ENCODE assay signal across 27 mouse cellular contexts in genomic region chr6:148222686-148223085, GRCm38 (mm10).
"Had no signal": no experiment of that assay in that cellular context is flagged by ENCODE, and none has a peak within 500 bp of the region (broad histone marks: within the 10 kb centered on the region; RNA-seq: fewer than 3 reads in every experiment).

No protein-coding gene starts in this region.

- H3K27ac ChIP-seq: gastrocnemius, adult 2 months; heart, adult 2 months; heart, embryonic 10.5 days; hindbrain, embryonic 10.5 days; hindbrain, embryonic 12.5 days; hindbrain, embryonic 14.5 days; intestine, embryonic 15.5 days; limb, embryonic 12.5 days; liver, embryonic 13.5 days; liver, embryonic 15.5 days had no signal

- DNase-seq: gastrocnemius, adult 2 months; gastrocnemius, postnatal 10 days; gastrocnemius, postnatal 25 days; heart, adult 2 months; heart, postnatal 10 days; heart, postnatal 4 days; kidney, adult 18-20 months; kidney, adult 8-10 months; kidney, postnatal 10 days; kidney, postnatal 36 days; layer of hippocampus, adult 9-11 months; layer of hippocampus, postnatal 36 days; left cerebral cortex, postnatal 4 days; liver; liver, embryonic 13.5 days had no signal

- H3K27me3 ChIP-seq: heart, embryonic 12.5 days; hindbrain, embryonic 12.5 days; intestine, embryonic 15.5 days; limb, embryonic 12.5 days; liver, embryonic 13.5 days; liver, embryonic 15.5 days had no signal

- H3K9me3 ChIP-seq: heart, embryonic 10.5 days; heart, embryonic 12.5 days; hindbrain, embryonic 10.5 days; hindbrain, embryonic 12.5 days; intestine, embryonic 15.5 days; limb, embryonic 12.5 days; liver, embryonic 13.5 days; liver, embryonic 15.5 days had no signal

- H3K4me2 ChIP-seq: heart, embryonic 12.5 days; hindbrain, embryonic 12.5 days; hindbrain, embryonic 14.5 days; intestine, embryonic 15.5 days; limb, embryonic 12.5 days; liver, embryonic 11.5 days; liver, embryonic 13.5 days; liver, embryonic 15.5 days had no signal

- H3K4me3 ChIP-seq: gastrocnemius, adult 2 months; heart, adult 2 months; heart, embryonic 10.5 days; heart, embryonic 12.5 days; hindbrain, embryonic 10.5 days; hindbrain, embryonic 12.5 days; intestine, embryonic 15.5 days; limb, embryonic 12.5 days; liver, embryonic 13.5 days; liver, embryonic 15.5 days had no signal

- H3K4me1 ChIP-seq: heart, embryonic 10.5 days; heart, embryonic 12.5 days; hindbrain, embryonic 10.5 days; hindbrain, embryonic 12.5 days; intestine, embryonic 15.5 days had no signal

- H3K9ac ChIP-seq: heart, embryonic 12.5 days; hindbrain, embryonic 12.5 days; hindbrain, embryonic 14.5 days; intestine, embryonic 15.5 days; limb, embryonic 12.5 days; liver, embryonic 13.5 days; liver, embryonic 15.5 days had no signal

- H3K36me3 ChIP-seq: heart, embryonic 10.5 days; heart, embryonic 12.5 days; hindbrain, embryonic 10.5 days; hindbrain, embryonic 12.5 days; intestine, embryonic 15.5 days; limb, embryonic 12.5 days; liver, embryonic 13.5 days; liver, embryonic 15.5 days had no signal

- ATAC-seq: hindbrain, embryonic 16.5 days; inflammation-experienced regulatory T-cells, adult 6 months; intestine, embryonic 15.5 days; intestine, postnatal 0 days had no signal
